Mouse (Mus musculus): Measurements from ENCODE around the gene Mrgprb1. TPM values are rescaled to one million over a fixed set of nuclear protein-coding genes. Genes with fewer than 3 reads are reported as not detected.
"Not testable (repeated sequence)": the region's sequence is repeated elsewhere in the genome, so short reads cannot be mapped to it uniquely, and the experiment has no call there.

The Mrgprb1 gene
- total RNA-seq (2021), result 1 to 10 TPM; 1.7 to 2.0 TPM
- long read RNA-seq, experiment 1, full-length matches to known transcripts, result 2 of 2 reads
- long read RNA-seq, experiment 1, partial matches to known transcripts, result 0 of 2 reads
- long read RNA-seq, experiment 1, other reads (novel, unspliced or antisense), result 0 of 2 reads
- long read RNA-seq, experiment 2, full-length matches to known transcripts, result 1 of 1 reads
- long read RNA-seq, experiment 2, partial matches to known transcripts, result 0 of 1 reads
- long read RNA-seq, experiment 2, other reads (novel, unspliced or antisense), result 0 of 1 reads

- no peak for DNase-seq
These were observed at the start of gene Mrgprb1 for GRCm38 (mm10) chr7:48456242-48456641. Gene Mrgprb1, minus strand, starts transcription at chr7:48456342.

DNA sequence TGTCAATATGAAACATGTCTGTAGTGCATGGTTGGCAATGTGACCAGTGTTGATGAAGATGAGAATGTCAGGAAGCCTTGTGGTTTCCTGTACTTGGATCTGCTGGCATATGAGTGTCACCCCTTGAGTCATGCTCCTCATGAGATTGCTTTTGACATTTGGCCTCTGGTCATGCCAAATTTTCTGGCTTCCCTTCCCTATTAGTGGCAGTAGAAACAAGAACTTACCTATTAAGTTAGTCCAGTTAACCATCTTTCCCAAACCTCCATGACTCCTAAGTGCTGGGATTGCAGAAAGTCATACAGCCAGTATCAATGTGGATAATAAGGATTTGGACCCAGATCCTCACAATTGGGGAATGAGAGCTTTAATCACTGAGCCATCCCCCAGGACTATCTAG is 43.1 kb upstream of the Mrgprb1 start, which contains the start of gene Mrgprx2:
Mrgprx2 (minus strand) TSS at position 101 of the 400 bp plus-strand sequence.
- no peak for DNase-seq

DNA sequence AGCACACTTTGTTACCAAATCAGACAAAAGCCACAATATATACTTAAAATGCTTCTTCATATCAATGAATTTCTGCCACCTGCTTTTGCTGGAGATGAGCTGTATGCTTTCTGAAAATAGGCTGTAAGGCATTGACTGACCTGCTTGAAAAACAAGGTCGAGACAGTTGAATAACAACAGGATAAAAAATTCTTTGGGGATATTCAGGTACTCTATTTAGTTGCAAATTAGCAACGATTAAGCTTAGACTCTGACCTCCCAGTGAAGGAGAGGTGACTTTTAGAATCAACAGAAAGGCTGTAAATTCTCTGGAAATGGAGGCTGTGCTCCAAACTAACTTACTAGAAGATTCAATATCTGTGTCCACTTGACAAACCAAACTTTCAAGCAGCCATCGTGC is 19.6 kb downstream of the Mrgprb1 start:
- no peak for DNase-seq

GRCm38 (mm10) chr7:48435936-48436335 is 20.2 kb downstream of the Mrgprb1 start:
- DNase-seq, result not testable (repeated sequence)

Other genes starting within 250 kb of the Mrgprb1 start
- not detected for gene Mrgprb8, start 67.8 kb downstream of the Mrgprb1 start, total RNA-seq (2021)
- gene Mrgprx2, start 43.0 kb upstream of the Mrgprb1 start, total RNA-seq (2021), result under 1 TPM; 0.14 to 0.23 TPM
- gene Mrgprb2, start 101.7 kb upstream of the Mrgprb1 start, total RNA-seq (2021), result under 1 TPM; 0.45 to 0.47 TPM
- gene Mrgprb3, start 187.5 kb upstream of the Mrgprb1 start, total RNA-seq (2021), result not detected

All from gastrocnemius, postnatal 10 days (tissue).